Mouse (Mus musculus) kidney, postnatal 25 days (tissue): ENCODE results near the gene Stk11.

ENCODE experiments used
- DNase-seq, 2 experiments: peaks; one replicate each; pipeline ENCODE4 v3.0.0; 2021; ENCODE audit warnings: mixed read lengths in 2 of 2

Stk11 gene

GRCm38 (mm10) chr10:80097275-80097674, 18.3 kb upstream of the Stk11 start:
- DNase-seq, result no peak

GRCm38 (mm10) chr10:80098630-80099029, 17.0 kb upstream of the Stk11 start:
- peak in 1 of 2 experiments; percentile 68 for DNase-seq

GRCm38 (mm10) chr10:80100982-80101381, 14.6 kb upstream of the Stk11 start:
- peak; percentile 62 to 83 for DNase-seq

- peak; percentile 90 to 94 for DNase-seq
Measured at GRCm38 (mm10) chr10:80102216-80102915, 13.2 kb upstream of the Stk11 start.

- DNase-seq, result no peak
Measured at GRCm38 (mm10) chr10:80103032-80103431, 12.6 kb upstream of the Stk11 start.

GRCm38 (mm10) chr10:80104181-80104580, 11.4 kb upstream of the Stk11 start:
- no peak for DNase-seq

- no peak for DNase-seq
Measured at GRCm38 (mm10) chr10:80105460-80105859, 10.1 kb upstream of the Stk11 start, which contains the start of gene Sbno2. TSS of gene Sbno2 (minus strand) at chr10:80105571.

- DNase-seq, result no peak
Measured at GRCm38 (mm10) chr10:80105926-80106325, 9.7 kb upstream of the Stk11 start.

- DNase-seq, result no peak
Measured at GRCm38 (mm10) chr10:80107678-80108077, 7.9 kb upstream of the Stk11 start.

- peak; percentile 96 to 98 for DNase-seq
Measured at GRCm38 (mm10) chr10:80114341-80115284, 990 bp upstream of the Stk11 start.

GRCm38 (mm10) chr10:80115944-80116335, 337 bp downstream of the Stk11 start:
- no peak for DNase-seq

GRCm38 (mm10) chr10:80116563-80116926, 942 bp downstream of the Stk11 start:
- DNase-seq, result no peak

- peak; percentile 35 to 78 for DNase-seq
Measured at GRCm38 (mm10) chr10:80116927-80117691, 1.5 kb downstream of the Stk11 start.

GRCm38 (mm10) chr10:80117736-80118135, 2.1 kb downstream of the Stk11 start:
- DNase-seq, result no peak

- DNase-seq, result no peak
Measured at GRCm38 (mm10) chr10:80118552-80118951, 2.9 kb downstream of the Stk11 start.

- no peak for DNase-seq
Measured at GRCm38 (mm10) chr10:80120146-80120545, 4.5 kb downstream of the Stk11 start.

- DNase-seq, result no peak
Measured at GRCm38 (mm10) chr10:80121639-80122038, 6.0 kb downstream of the Stk11 start.

- DNase-seq, result no peak
Measured at GRCm38 (mm10) chr10:80123932-80124562, 8.4 kb downstream of the Stk11 start.

GRCm38 (mm10) chr10:80127920-80128319, 12.3 kb downstream of the Stk11 start:
- DNase-seq, result no peak

- peak in 1 of 2 experiments; percentile 55 for DNase-seq
Measured at GRCm38 (mm10) chr10:80129846-80130245, 14.2 kb downstream of the Stk11 start.

- DNase-seq, result peak; percentile 73 to 85
Measured at GRCm38 (mm10) chr10:80130403-80131031, 14.9 kb downstream of the Stk11 start.
